Mouse (Mus musculus): ENCODE measurements around the gene Large1. TPM values are rescaled to one million over a fixed set of nuclear protein-coding genes. Genes with fewer than 3 reads are reported as not detected.
A peak's percentile ranks its signal among the peaks of the same experiment; 100 is the strongest.

Gene Large1
- polyA plus RNA-seq, 1 experiment from 2014 or later = 4.2 TPM

DNA sequence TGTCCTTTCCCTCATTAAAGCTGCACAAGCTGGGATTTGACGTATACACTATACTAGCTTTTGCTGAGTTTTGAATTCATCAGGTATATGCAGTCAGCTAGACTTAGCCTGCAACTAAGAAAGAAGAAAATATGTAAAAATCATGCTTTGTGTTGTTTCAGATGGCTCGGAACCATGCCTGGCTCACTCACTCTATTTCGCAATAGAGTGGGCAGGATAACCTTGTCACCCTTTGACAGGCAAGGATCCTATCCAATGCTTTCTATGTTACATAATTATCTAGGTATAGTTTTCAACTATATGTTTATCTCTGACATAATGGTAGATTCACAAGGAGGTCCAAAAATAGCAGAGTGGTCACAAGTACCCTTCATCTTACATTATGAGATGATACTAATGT lies 109.2 kb downstream of the Large1 start:
- Histone ChIP-seq H3K4me3 (replicated peaks; ENCODE audit: low read depth, low read length) (no peak overlapping the region), H3K9me3 (replicated peaks; ENCODE audit: low read length) (no peaks in the 10 kb centered on the region), H3K4me2 (ENCODE audit: low read length) (no peak overlapping the region), H3K36me3 (ENCODE audit: insufficient read depth, low read length) (no peaks in the 10 kb centered on the region), H3K27ac (no peak overlapping the region), H3K4me1 (replicated peaks; ENCODE audit: insufficient read depth, low read length) (no peaks in the 10 kb centered on the region), H3K27me3 (ENCODE audit: insufficient read depth, low read length) (no peaks in the 10 kb centered on the region), H3K9ac (ENCODE audit: low read depth, low read length) (no peak overlapping the region)
- no peak for TF ChIP-seq CTCF (IDR thresholded peaks at IDR 0.05; ENCODE audit: low read depth)
- DNase-seq (ENCODE audit: low spot score) (no peak), ATAC-seq (replicated peaks; ENCODE audit: low FRiP score, low read depth) (no peak)
- WGBS = over 99% methylated on average over 3 of the region's 3 CpGs

DNA sequence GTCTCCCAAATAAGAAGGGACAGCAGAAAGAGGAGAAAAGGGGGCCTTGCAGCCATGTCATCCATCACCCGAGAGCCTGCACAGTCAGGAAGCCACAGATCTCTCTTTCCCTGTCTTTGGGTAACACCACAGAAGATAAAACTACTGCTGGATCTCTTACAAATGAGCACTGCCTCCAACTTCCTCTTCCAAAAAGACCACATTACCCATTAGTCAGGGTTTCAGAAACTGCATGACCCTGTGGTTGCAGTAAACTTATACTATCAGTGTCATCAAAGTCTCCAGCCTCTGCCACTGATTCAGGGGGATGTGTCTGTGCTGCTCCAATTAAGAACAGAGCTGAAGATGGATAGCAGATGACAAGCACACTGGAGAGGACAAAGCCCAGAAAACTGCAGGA lies 111.3 kb downstream of the Large1 start:
- no peak for ATAC-seq (replicated peaks; ENCODE audit: low FRiP score, low read depth)
- Histone ChIP-seq H3K27me3 (ENCODE audit: insufficient read depth, low read length) (no peaks in the 10 kb centered on the region), H3K27ac (no peak overlapping the region), H3K9me3 (replicated peaks; ENCODE audit: low read length) (no peaks in the 10 kb centered on the region), H3K36me3 (ENCODE audit: insufficient read depth, low read length) (no peaks in the 10 kb centered on the region), H3K4me1 (replicated peaks; ENCODE audit: insufficient read depth, low read length) (no peaks in the 10 kb centered on the region), H3K9ac (ENCODE audit: low read depth, low read length) (no peak overlapping the region), H3K4me2 (ENCODE audit: low read length) (no peak overlapping the region), H3K4me3 (replicated peaks; ENCODE audit: low read depth, low read length) (no peak overlapping the region)
- no peak for TF ChIP-seq CTCF (IDR thresholded peaks at IDR 0.05; ENCODE audit: low read depth)
- no peak for DNase-seq (ENCODE audit: low spot score)
- WGBS = 59% methylated on average over 1 of the region's 1 CpGs

DNA sequence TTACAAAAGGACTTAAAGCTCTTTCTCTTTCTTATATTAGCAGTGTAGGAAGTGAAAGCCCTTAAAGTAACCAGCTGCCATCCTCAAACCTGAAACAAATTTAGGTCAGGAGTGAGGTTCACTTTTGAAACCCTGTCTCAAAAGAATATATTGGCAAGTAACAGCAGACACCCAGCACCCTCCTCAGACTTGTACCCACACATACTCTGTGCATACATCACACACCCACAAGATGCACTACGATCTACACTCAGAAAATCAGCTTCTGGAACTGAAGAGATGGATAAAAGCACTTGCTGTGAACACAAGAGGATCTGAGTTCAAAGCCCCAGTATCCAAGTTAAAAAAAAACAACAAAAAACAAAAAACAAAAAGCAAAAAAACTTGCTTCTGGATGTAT lies 119.1 kb downstream of the Large1 start:
- H3K4me2 ChIP-seq (ENCODE audit: low read length) = no peak overlapping the region
- no peaks in the 10 kb centered on the region for H3K36me3 ChIP-seq (ENCODE audit: insufficient read depth, low read length)
- WGBS = 93% methylated on average over 1 of the region's 1 CpGs
- H3K4me1 ChIP-seq (replicated peaks; ENCODE audit: insufficient read depth, low read length) = no peaks in the 10 kb centered on the region
- no peak for TF ChIP-seq CTCF (IDR thresholded peaks at IDR 0.05; ENCODE audit: low read depth)
- no peaks in the 10 kb centered on the region for H3K27me3 ChIP-seq (ENCODE audit: insufficient read depth, low read length)
- no peak overlapping the region for H3K4me3 ChIP-seq (replicated peaks; ENCODE audit: low read depth, low read length)
- H3K9me3 ChIP-seq (replicated peaks; ENCODE audit: low read length) = no peaks in the 10 kb centered on the region
- DNase-seq (ENCODE audit: low spot score) = no peak
- no peak overlapping the region for H3K9ac ChIP-seq (ENCODE audit: low read depth, low read length)
- ATAC-seq (replicated peaks; ENCODE audit: low FRiP score, low read depth) = no peak
- H3K27ac ChIP-seq = no peak overlapping the region

DNA sequence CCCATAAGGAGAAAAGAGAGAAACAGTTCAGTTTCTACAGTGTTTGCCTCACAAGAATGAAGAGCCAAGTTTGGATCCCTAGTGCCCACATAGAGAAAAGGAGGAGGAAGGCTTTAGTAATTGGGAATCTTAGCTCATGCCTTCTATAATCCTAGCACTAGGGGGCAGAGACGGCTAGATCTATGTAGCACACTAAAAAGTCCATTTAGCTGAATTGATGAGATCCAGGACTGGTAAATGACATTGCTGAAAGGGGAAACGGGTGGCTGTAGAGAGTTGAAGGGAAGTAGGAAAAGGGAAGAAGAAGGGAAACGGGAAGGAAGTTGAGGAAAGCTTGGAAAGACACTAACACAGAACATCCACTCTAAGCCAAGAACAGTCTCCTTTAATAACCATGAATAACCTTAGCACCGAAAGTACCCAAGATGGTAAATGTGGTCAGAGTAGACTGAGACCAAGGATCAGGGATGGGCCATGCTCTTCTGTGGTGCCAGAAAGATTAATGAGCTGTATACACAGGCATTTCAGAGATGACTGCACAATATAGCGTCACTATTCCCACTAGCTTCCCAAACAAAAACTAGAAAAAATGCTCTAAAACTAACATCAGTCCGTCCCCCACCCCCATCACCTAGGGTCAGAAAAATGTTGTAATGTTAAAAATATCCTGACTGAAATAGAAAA lies 119.8 kb downstream of the Large1 start:
- Histone ChIP-seq H3K4me3 (replicated peaks; ENCODE audit: low read depth, low read length) (no peak overlapping the region), H3K9ac (ENCODE audit: low read depth, low read length) (no peak overlapping the region), H3K9me3 (replicated peaks; ENCODE audit: low read length) (no peaks in the 10 kb centered on the region), H3K36me3 (ENCODE audit: insufficient read depth, low read length) (no peaks in the 10 kb centered on the region), H3K4me2 (ENCODE audit: low read length) (no peak overlapping the region), H3K27me3 (ENCODE audit: insufficient read depth, low read length) (no peaks in the 10 kb centered on the region), H3K4me1 (replicated peaks; ENCODE audit: insufficient read depth, low read length) (no peaks in the 10 kb centered on the region), H3K27ac (no peak overlapping the region)
- 0 out of 2 replicates have a peak, but pooled peaks have one; percentile 36 for ATAC-seq (replicated peaks; ENCODE audit: low FRiP score, low read depth)
- 41% methylated on average over 6 of the region's 6 CpGs for WGBS
- TF ChIP-seq CTCF (IDR thresholded peaks at IDR 0.05; ENCODE audit: low read depth) = peak; percentile 83
- peak; percentile 84 for DNase-seq (ENCODE audit: low spot score)

DNA sequence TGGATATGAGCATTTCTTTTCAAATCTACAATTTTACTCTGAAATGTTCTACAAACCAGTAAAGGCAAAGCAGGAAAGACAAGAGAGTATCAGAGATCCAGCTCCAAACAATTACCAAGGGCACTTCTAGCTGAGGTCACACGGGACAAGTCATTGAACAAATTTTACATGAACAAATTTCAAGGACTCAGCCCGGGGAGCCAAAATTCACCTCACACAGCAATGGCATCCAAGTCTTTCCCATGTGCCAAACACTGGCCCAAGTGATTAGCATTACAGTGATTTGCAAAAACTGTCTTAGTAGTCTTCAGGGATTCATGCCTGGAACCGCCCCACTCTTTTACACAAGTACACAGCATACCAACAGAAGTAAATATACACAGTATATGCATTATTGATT lies 126.5 kb downstream of the Large1 start:
- 94% methylated on average over 3 of the region's 3 CpGs for WGBS
- ATAC-seq (replicated peaks; ENCODE audit: low FRiP score, low read depth) = no peak

DNA sequence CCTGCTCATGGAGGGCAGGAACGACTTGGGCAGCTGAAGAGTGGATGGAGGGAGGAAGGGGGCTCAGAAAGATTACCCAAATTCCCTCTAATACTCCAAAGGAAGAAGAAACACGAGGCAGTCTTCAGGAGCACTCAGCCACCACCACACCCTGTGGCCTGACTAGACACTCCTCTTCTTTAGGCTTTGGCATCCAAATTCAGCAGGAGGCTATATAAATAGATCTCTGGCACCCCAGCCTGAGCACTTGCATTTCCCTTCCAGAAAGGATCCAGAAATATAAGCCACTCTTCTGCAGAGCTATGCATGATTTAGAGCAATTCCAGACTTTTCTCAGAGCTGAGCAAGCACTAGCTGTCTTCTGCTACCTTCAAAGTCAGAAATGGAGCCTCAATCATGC lies 127.7 kb downstream of the Large1 start:
- Histone ChIP-seq H3K27me3 (ENCODE audit: insufficient read depth, low read length) (no peaks in the 10 kb centered on the region), H3K4me3 (replicated peaks; ENCODE audit: low read depth, low read length) (no peak overlapping the region), H3K36me3 (ENCODE audit: insufficient read depth, low read length) (no peaks in the 10 kb centered on the region), H3K4me2 (ENCODE audit: low read length) (no peak overlapping the region), H3K4me1 (replicated peaks; ENCODE audit: insufficient read depth, low read length) (no peaks in the 10 kb centered on the region), H3K9ac (ENCODE audit: low read depth, low read length) (no peak overlapping the region), H3K27ac (no peak overlapping the region), H3K9me3 (replicated peaks; ENCODE audit: low read length) (no peaks in the 10 kb centered on the region)
- no peak for TF ChIP-seq CTCF (IDR thresholded peaks at IDR 0.05; ENCODE audit: low read depth)
- DNase-seq (ENCODE audit: low spot score) = no peak
- 64% methylated on average over 2 of the region's 2 CpGs for WGBS
- no peak for ATAC-seq (replicated peaks; ENCODE audit: low FRiP score, low read depth)

More for the DNA sequence above, 126.5 kb downstream of the Large1 start:
- H3K9ac ChIP-seq (ENCODE audit: low read depth, low read length) = no peak overlapping the region
- DNase-seq (ENCODE audit: low spot score) = no peak
- no peaks in the 10 kb centered on the region for H3K27me3 ChIP-seq (ENCODE audit: insufficient read depth, low read length)
- no peak for TF ChIP-seq CTCF (IDR thresholded peaks at IDR 0.05; ENCODE audit: low read depth)
- H3K27ac ChIP-seq = no peak overlapping the region
- no peaks in the 10 kb centered on the region for H3K9me3 ChIP-seq (replicated peaks; ENCODE audit: low read length)
- no peak overlapping the region for H3K4me2 ChIP-seq (ENCODE audit: low read length)
- H3K36me3 ChIP-seq (ENCODE audit: insufficient read depth, low read length) = no peaks in the 10 kb centered on the region
- no peak overlapping the region for H3K4me3 ChIP-seq (replicated peaks; ENCODE audit: low read depth, low read length)
- no peaks in the 10 kb centered on the region for H3K4me1 ChIP-seq (replicated peaks; ENCODE audit: insufficient read depth, low read length)
